Mouse (Mus musculus): ENCODE results near the gene Spata31d1d. TPM values are rescaled to one million over a fixed set of nuclear protein-coding genes. Genes with fewer than 3 reads are reported as not detected.
"Not testable (repeated sequence)": the region's sequence is repeated elsewhere in the genome, so short reads cannot be mapped to it uniquely, and the experiment has no call there.

Gene Spata31d1d
- total RNA-seq (2021) = not detected

GRCm38 (mm10) chr13:59731652-59732051 lies at the start of gene Spata31d1d:
TSS of gene Spata31d1d (minus strand) at chr13:59731752.
- no peak for DNase-seq

GRCm38 (mm10) chr13:59779744-59780264 lies 48.3 kb upstream of the Spata31d1d start:
- DNase-seq = not testable (repeated sequence)

GRCm38 (mm10) chr13:59779213-59779612 lies 47.7 kb upstream of the Spata31d1d start:
- DNase-seq = no peak

- DNase-seq = no peak
Measured at GRCm38 (mm10) chr13:59775168-59775567, 43.6 kb upstream of the Spata31d1d start.

- peak; percentile 88 for DNase-seq
Measured at GRCm38 (mm10) chr13:59771257-59771656, 39.7 kb upstream of the Spata31d1d start.

GRCm38 (mm10) chr13:59770847-59771246 lies 39.3 kb upstream of the Spata31d1d start:
- DNase-seq = no peak

GRCm38 (mm10) chr13:59770164-59770562 lies 38.6 kb upstream of the Spata31d1d start:
- DNase-seq = peak; percentile 89

GRCm38 (mm10) chr13:59769296-59770163 lies 38.0 kb upstream of the Spata31d1d start, which contains the start of gene Isca1:
TSS of gene Isca1 (minus strand) at chr13:59769810.
- peak; percentile 100 for DNase-seq

GRCm38 (mm10) chr13:59768531-59768930 lies 37.0 kb upstream of the Spata31d1d start:
- no peak for DNase-seq

- DNase-seq = peak; percentile 29
Measured at GRCm38 (mm10) chr13:59766786-59767515, 35.4 kb upstream of the Spata31d1d start.

GRCm38 (mm10) chr13:59762791-59763190 lies 31.2 kb upstream of the Spata31d1d start:
- DNase-seq = no peak

- no peak for DNase-seq
Measured at GRCm38 (mm10) chr13:59756906-59757305, 25.4 kb upstream of the Spata31d1d start.

- no peak for DNase-seq
Measured at GRCm38 (mm10) chr13:59750310-59750709, 18.8 kb upstream of the Spata31d1d start.

GRCm38 (mm10) chr13:59746711-59747110 lies 15.2 kb upstream of the Spata31d1d start, which contains the start of gene 1700014D04Rik:
TSS of gene 1700014D04Rik (minus strand) at chr13:59746752.
- no peak for DNase-seq

- DNase-seq = peak; percentile 40
Measured at GRCm38 (mm10) chr13:59746164-59746563, 14.6 kb upstream of the Spata31d1d start.

GRCm38 (mm10) chr13:59745462-59745861 lies 13.9 kb upstream of the Spata31d1d start:
- DNase-seq = no peak

- peak; percentile 46 for DNase-seq
Measured at GRCm38 (mm10) chr13:59741697-59742096, 10.1 kb upstream of the Spata31d1d start.

GRCm38 (mm10) chr13:59741096-59741495 lies 9.5 kb upstream of the Spata31d1d start:
- peak; percentile 67 for DNase-seq

GRCm38 (mm10) chr13:59739397-59739796 lies 7.8 kb upstream of the Spata31d1d start:
- no peak for DNase-seq

- DNase-seq = no peak
Measured at GRCm38 (mm10) chr13:59738455-59738854, 6.9 kb upstream of the Spata31d1d start.

GRCm38 (mm10) chr13:59735190-59735589 lies 3.6 kb upstream of the Spata31d1d start:
- no peak for DNase-seq

GRCm38 (mm10) chr13:59734347-59734746 lies 2.8 kb upstream of the Spata31d1d start:
- DNase-seq = not testable (repeated sequence)

- no peak for DNase-seq
Measured at GRCm38 (mm10) chr13:59733936-59734335, 2.4 kb upstream of the Spata31d1d start.
